ENCODE assay signal across 8 mouse cellular contexts in the genomic region with DNA sequence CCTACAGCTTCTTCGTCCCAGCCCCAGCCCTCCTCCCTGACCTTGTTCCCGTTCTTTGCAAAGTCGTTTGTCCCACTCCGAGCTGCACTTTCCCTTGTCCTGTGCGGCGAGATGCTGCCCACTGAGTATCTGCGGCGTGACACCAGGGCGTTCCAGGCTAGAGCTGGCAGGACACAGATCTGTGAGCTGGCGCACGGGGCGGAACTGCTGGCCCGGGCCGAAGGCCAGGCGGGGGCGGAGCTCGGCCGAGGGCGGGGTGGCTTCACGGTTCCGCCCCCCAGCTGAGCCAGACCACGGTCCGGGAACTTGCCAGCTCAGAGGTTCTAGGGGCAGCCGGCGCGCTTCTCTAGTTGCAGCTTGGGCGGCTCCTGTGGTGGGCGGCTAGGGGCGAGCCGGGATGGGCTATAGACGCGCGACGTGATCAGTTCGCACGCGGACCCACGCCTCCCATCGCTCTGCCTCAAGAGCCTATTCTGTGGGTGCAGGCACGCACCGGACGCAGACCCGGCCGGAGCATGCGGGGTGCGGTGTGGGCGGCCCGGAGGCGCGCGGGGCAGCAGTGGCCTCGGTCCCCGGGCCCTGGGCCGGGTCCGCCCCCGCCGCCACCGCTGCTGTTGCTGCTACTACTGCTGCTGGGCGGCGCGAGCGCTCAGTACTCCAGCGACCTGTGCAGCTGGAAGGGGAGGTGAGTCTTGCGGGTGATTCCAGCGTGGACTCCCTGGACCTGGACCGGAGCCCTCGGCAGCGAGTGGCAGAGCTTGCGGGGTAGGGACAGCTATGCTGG. TPM values are rescaled to one million over a fixed set of nuclear protein-coding genes. Genes with fewer than 3 reads are reported as not detected.
A peak's percentile ranks its signal among the peaks of the same experiment; 100 is the strongest.
DNase-seq lines count a peak whose midpoint lies in the region; ATAC-seq and TF ChIP-seq lines count a peak whose summit lies in the region.

No protein-coding gene starts in this region.

- peaks cover 0 to 6% of the 10 kb centered on the region in 2 experiments; a peak in 1 of 4 replicates for H3K4me1 ChIP-seq in ES-E14 (ENCODE audit: control insufficient read depth in 2 of 2, insufficient read depth in 2 of 2, low read length in 2 of 2, poor library complexity in 1 of 2)
- H3K4me1 ChIP-seq in forebrain, embryonic 15.5 days = peaks cover 19% of the 10 kb centered on the region
- 0 out of 2 replicates have a peak, but pooled peaks cover 5% of the 10 kb centered on the region for H3K4me1 ChIP-seq in neural tube, embryonic 14.5 days (ENCODE audit: control insufficient read depth, insufficient read depth, low read length)

- H3K9me3 ChIP-seq in ES-E14 (ENCODE audit: control insufficient read depth, insufficient read depth, low read depth, low read length) = no peaks in the 10 kb centered on the region
- H3K9me3 ChIP-seq in forebrain, embryonic 15.5 days = no peaks in the 10 kb centered on the region
- no peaks in the 10 kb centered on the region for H3K9me3 ChIP-seq in neural tube, embryonic 14.5 days (ENCODE audit: control insufficient read depth, low read length)

- intact Hi-C loops in heart, postnatal 14 days (cut with DNase I) = loop anchor here (5.0 kb wide), 3 partner anchors 35 to 90 kb away; no protein-coding TSS in a partner anchor

- in situ Hi-C loops in ES-E14 (cut with MboI; ENCODE audit: low sequenced_read_pairs in 2 of 2, unreplicated experiment in 2 of 2) = no loop called here

- H3K36me3 ChIP-seq in ES-E14 (ENCODE audit: control insufficient read depth, insufficient read depth, low read length, poor library complexity, severe bottlenecking) = no peaks in the 10 kb centered on the region
- H3K36me3 ChIP-seq in forebrain, embryonic 15.5 days = no peaks in the 10 kb centered on the region
- H3K36me3 ChIP-seq in neural tube, embryonic 14.5 days (ENCODE audit: control insufficient read depth, insufficient read depth, low read length) = no peaks in the 10 kb centered on the region

- peak overlapping the region; percentile 32 for H3K9ac ChIP-seq in ES-E14 (ENCODE audit: insufficient read depth, low read depth, low read length, poor library complexity, severe bottlenecking)
- peak overlapping the region; percentile 62 for H3K9ac ChIP-seq in forebrain, embryonic 15.5 days (replicated peaks)
- peak overlapping the region; percentile 52 for H3K9ac ChIP-seq in neural tube, embryonic 14.5 days (replicated peaks; ENCODE audit: low read depth, low read length)

- no peak overlapping the region for H3K27ac ChIP-seq in ES-E14 (ENCODE audit: insufficient read depth, low read depth, low read length, poor library complexity, severe bottlenecking)
- no peak overlapping the region for H3K27ac ChIP-seq in forebrain, embryonic 15.5 days (replicated peaks)
- H3K27ac ChIP-seq in neural tube, embryonic 14.5 days (ENCODE audit: low read depth, low read length) = no peak overlapping the region

- peak overlapping the region; percentile 99 for H3K4me2 ChIP-seq in forebrain, embryonic 15.5 days (replicated peaks)
- peak overlapping the region; percentile 98 for H3K4me2 ChIP-seq in neural tube, embryonic 14.5 days (ENCODE audit: low read depth, low read length)

- H3K27me3 ChIP-seq in forebrain, embryonic 15.5 days = peaks cover 30% of the 10 kb centered on the region
- peaks cover 14% of the 10 kb centered on the region for H3K27me3 ChIP-seq in neural tube, embryonic 14.5 days (ENCODE audit: control insufficient read depth, insufficient read depth, low read length)

- under 1% methylated on average over 69 of the region's 69 CpGs for WGBS in forebrain, embryonic 15.5 days
- WGBS in neural tube, embryonic 14.5 days = under 1% methylated on average over 67 of the region's 69 CpGs

- DNase-seq in ES-E14 (ENCODE audit: low read depth, low spot score) = peak; percentile 40
- peak; percentile 73 for DNase-seq in cerebellum, adult 11-12 months
- DNase-seq in heart, postnatal 14 days = peak; percentile 97
- DNase-seq in layer of hippocampus, adult 18-20 months (ENCODE audit: low spot score in 2 of 2) = peak; percentile 70 to 81
- peak; percentile 93 for DNase-seq in lung, adult 18-20 months
- peak; percentile 93 for DNase-seq in testis, postnatal 10 days (ENCODE audit: low spot score)

- peak; percentile 85 for ATAC-seq in forebrain, embryonic 15.5 days (replicated peaks)
- peak; percentile 88 for ATAC-seq in neural tube, embryonic 14.5 days (ENCODE audit: low read depth)

- H3K4me3 ChIP-seq in ES-E14 (ENCODE audit: insufficient read depth in 1 of 2, low read depth in 1 of 2, low read length in 2 of 2, poor library complexity in 1 of 2, severe bottlenecking in 1 of 2) = peak overlapping the region; percentile 70 to 85
- peak overlapping the region; percentile 74 for H3K4me3 ChIP-seq in forebrain, embryonic 15.5 days
- peak overlapping the region; percentile 61 for H3K4me3 ChIP-seq in neural tube, embryonic 14.5 days (ENCODE audit: low read depth, low read length)

TF ChIP-seq in ES-E14, 5 proteins besides CTCF, POLR2A, EP300 and RAD21:
- TF ChIP-seq ZNF384 (IDR thresholded peaks at IDR 0.05; ENCODE audit: low read depth, low read length) (no peak), HCFC1 (IDR thresholded peaks at IDR 0.05; ENCODE audit: borderline replicate concordance, insufficient read depth, low read length) (no peak; the same call in 1 of the 2 replicates), MAFK (IDR thresholded peaks at IDR 0.05; ENCODE audit: insufficient read depth, low read depth, low read length) (no peak), ZC3H11A (IDR thresholded peaks at IDR 0.05; ENCODE audit: borderline replicate concordance, low read depth, low read length) (no peak), CHD2 (IDR thresholded peaks at IDR 0.05; ENCODE audit: low read depth, low read length) (no peak)

RNA-seq across cellular contexts. Expression of gene Metrnl, which starts 1.0 kb away (rescaled TPM):
- total RNA-seq in ES-E14 (2012; rRNA removed) = 7.8 and 13.0 TPM in 2 replicates
- polyA plus RNA-seq in forebrain, embryonic 15.5 days (2015; fragmentation: Nextera tagmentation; extraction: Ambion mirVana) = 3.8 and 4.2 TPM in 2 replicates
- 10 to 100 TPM; 20.4 to 22.7 TPM for total RNA-seq in heart, postnatal 14 days (2021)
- 10 to 100 TPM; 11.0 to 12.5 TPM for total RNA-seq in layer of hippocampus, adult 18-20 months (2021)
- polyA plus RNA-seq in neural tube, embryonic 14.5 days (2014; fragmentation: Nextera tagmentation; extraction: Ambion mirVana) = 21.1 and 21.5 TPM in 2 replicates

RNA-seq across cellular contexts. Expression of gene B3gntl1, which starts 29.4 kb away (rescaled TPM):
- 13.2 and 17.6 TPM in 2 replicates for total RNA-seq in ES-E14 (2012; rRNA removed)
- 6.5 and 7.0 TPM in 2 replicates for polyA plus RNA-seq in forebrain, embryonic 15.5 days (2015; fragmentation: Nextera tagmentation; extraction: Ambion mirVana)
- 1 to 10 TPM; 3.6 to 4.7 TPM for total RNA-seq in heart, postnatal 14 days (2021)
- total RNA-seq in layer of hippocampus, adult 18-20 months (2021) = 1 to 10 TPM; 6.5 to 7.4 TPM
- 6.0 and 6.1 TPM in 2 replicates for polyA plus RNA-seq in neural tube, embryonic 14.5 days (2014; fragmentation: Nextera tagmentation; extraction: Ambion mirVana)

Comparison
In these comparisons a context has a peak if more than half of its experiments do, and no peak if none do; other contexts are left out.
1. DNase-seq: peak in every context shown above with its lines; median percentile 97 in heart, postnatal 14 days; 93 in lung, adult 18-20 months; 93 in testis, postnatal 10 days; 76 in layer of hippocampus, adult 18-20 months; 73 in cerebellum, adult 11-12 months; 40 in ES-E14.